Mouse (Mus musculus): Measurements from ENCODE around the gene Spata1.

GRCm38 (mm10) chr3:146413992-146414391 is 85.6 kb downstream of the Spata1 start:
- TF ChIP-seq CTCF (IDR thresholded peaks at IDR 0.05; ENCODE audit: insufficient read depth, low read length): no peak
- TF ChIP-seq POLR2A (IDR thresholded peaks at IDR 0.05; ENCODE audit: borderline replicate concordance, extremely low read depth, low read depth, low read length): no peak
